Mouse (Mus musculus) retina, embryonic 14.5 days (tissue): ENCODE results near the gene Clk3.

Experiments used
- DNase-seq: peaks from one replicate; pipeline ENCODE4 v3.0.0-alpha.2; 2015; ENCODE audit warnings: low spot score

Gene Clk3

DNA sequence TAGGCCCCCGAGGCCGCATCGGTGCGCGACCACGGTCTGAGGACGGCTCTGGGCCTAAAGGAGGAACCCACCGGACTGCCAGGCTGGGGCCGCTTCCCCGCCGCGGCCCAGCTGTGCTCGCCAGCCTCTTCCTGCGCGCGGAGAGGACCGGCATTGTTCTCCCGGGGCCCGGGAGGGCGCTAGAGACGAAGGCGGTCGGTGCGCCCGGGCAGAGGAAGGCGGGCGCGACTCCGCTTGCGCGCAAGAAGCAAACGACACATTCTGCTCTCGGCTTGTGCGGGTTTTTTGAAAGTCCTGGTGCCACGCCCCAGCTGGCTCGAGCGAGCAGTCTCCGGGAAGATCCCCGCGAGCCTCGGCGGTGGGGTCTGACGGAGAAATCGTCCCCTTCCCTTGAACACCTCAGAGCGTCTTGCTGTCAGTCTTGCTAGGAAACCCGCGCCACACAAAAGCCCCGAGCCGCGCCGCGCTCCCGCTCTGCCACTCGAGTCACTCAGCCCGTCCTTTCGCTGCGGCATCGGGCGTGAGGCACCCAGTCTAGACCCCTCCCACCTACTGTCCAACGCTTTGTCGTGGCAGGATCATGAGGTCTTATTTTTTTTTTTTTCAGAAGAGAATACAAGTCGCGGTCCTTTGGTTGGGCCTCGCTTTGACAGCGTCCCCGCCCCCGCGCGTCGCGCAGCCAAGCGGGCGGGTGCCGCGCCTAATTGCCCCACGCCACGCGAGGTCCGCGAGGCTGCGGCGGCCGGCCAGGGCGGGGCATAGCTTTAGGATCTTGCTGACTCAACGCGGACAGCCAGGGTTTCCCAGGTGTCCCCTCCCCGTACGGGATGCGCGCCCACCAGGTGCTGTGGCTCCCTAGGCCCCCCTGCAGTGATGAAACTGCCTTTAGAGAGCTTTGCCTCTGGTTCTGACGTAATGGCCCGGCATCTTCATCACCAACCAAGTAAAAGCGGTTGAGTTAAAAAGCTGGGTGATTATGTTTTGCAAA lies at the start of gene Clk3:
Clk3 (minus strand) TSS at position 497 of the 988 bp plus-strand sequence.
- peak; percentile 70 for DNase-seq

GRCm38 (mm10) chr9:57814866-57815265 lies 49.2 kb upstream of the Clk3 start:
- no peak for DNase-seq

- no peak for DNase-seq
Observed at GRCm38 (mm10) chr9:57814014-57814413, 48.4 kb upstream of the Clk3 start.

DNA sequence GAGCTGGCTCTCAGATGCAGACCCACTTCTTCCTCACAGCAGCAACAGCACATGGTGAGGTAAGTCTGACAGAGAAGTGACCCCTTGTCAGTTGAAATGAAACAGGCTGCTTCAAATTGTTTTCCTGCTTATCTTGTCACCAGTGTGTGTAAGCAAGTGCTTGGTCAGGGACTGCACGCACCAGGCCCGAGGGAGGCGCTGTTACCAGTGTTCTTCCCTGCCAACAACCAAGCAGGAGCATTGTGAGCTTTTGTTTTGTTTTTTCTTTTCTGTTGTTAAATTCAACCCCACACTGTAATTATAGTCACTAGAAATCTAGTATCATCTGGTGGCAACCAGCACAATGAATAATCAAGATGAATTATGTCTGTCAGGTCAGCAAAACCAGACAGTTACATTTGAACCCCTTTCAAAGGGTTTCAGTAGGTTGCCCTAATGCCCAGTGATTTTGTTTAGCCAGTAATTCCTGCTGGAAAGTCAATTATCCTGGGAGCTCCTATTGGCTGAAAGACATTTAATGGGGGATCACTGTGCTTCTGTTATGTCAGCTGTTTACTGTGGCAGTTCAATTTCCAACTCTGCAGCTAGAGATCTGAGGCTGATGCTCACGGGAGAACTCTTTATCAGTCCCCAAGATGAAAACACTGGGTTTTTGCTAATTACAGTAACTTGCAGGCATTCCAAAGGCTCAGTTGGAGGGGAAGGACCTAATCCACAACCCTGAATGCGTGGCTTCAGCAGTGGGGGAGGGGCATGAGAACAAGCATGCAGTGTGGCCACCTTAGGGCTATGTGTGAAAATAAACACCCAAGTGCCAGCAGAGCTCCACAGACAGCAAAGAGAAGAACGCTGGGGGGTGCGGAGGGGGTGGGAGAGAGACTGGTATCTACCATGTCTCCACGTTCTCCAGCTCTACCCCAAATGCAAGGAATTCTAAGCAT lies 46.4 kb upstream of the Clk3 start:
- DNase-seq, result no peak

- DNase-seq, result no peak
Observed at GRCm38 (mm10) chr9:57810691-57811090, 45.0 kb upstream of the Clk3 start.

DNA sequence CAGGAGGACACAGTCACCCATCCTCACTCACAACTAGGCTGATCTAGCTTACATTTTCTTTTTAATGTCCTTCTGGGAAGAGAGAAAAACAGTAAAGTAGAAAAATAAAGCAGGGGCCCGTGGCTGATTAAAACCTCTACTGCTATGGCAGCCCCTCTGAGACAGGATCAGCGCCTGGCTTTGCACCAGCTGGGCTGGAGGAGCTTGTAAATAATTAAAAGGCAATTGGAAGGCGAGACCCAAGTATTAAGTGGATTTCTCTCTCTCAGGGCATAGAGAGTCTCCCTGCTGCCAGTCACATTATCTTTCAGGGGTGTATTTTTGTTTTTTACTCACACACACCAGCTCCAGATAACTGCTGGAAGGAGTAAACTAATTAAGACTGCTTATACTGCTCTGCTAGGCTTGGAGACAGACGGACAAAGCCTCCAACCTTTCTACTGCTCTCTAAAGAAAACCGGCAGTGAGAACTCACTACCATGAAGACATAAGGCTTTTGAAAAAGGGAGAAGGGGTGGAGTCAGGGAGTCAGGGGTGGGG lies 43.2 kb upstream of the Clk3 start:
- peak; percentile 59 for DNase-seq

DNA sequence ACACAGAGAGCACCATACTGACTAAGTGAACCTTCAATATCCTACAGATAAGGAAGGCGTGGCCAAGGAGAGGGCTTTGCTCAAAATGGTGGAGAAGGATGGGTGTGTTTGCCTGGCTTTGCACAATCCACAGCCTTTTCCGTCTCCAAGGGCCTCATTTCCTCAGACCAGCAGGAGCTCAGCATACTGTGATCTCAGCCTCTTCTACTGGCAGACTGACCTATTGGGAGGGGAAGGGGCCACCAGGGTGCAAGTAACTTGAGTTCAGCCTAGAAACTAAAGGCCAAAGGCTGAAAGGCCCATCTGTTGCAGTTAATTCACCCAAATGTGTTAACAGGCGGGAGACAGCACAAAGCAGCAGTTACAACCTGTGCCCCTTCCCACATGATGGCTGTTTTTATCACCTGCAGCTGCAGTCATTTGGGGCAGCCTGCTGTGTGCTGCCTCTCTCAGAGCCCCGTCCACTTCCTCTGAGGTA lies 41.6 kb upstream of the Clk3 start:
- no peak for DNase-seq

DNA sequence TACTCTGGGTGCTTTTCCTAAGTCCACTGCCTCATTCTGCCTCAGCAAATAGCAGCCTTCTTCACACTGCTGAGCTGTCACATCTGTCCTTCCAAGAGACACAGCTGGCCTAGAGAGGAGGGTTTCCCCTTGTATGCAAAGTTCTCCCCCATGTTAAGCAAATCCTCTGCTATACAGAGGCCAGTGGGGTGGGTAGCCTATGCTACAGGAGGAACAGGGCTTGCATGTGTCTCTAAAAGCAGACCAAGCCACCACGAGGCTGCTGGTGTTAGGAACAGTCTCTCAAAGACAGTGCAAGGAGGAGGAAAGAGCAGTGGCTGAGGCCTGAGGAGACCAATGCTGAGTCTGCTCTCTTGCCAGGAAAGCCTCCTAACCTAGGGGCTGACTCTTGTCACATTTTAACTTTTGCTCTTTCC lies 40.4 kb upstream of the Clk3 start:
- DNase-seq, result no peak

- DNase-seq, result no peak
Observed at GRCm38 (mm10) chr9:57805087-57805737, 39.6 kb upstream of the Clk3 start.

DNA sequence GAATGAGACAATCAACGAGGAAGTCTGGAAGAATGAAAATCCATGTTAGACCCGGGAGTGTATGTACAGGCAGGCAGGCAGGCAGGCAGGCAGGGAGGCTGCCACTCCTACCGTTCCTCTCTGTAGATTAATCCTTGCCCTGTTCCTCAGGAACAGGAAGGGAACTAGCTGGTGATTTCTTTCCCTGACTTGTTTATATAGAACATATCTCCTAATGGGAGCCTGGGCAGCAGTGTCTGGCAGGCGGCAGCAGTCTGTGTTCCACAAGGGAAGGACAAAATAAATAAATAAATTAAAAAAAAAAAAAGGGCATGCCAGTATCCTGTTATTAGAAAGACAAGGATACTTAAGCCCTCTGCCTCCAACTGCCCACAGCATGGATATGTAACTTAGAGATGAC lies 38.2 kb upstream of the Clk3 start:
- no peak for DNase-seq

GRCm38 (mm10) chr9:57803047-57803446 lies 37.4 kb upstream of the Clk3 start:
- no peak for DNase-seq

DNA sequence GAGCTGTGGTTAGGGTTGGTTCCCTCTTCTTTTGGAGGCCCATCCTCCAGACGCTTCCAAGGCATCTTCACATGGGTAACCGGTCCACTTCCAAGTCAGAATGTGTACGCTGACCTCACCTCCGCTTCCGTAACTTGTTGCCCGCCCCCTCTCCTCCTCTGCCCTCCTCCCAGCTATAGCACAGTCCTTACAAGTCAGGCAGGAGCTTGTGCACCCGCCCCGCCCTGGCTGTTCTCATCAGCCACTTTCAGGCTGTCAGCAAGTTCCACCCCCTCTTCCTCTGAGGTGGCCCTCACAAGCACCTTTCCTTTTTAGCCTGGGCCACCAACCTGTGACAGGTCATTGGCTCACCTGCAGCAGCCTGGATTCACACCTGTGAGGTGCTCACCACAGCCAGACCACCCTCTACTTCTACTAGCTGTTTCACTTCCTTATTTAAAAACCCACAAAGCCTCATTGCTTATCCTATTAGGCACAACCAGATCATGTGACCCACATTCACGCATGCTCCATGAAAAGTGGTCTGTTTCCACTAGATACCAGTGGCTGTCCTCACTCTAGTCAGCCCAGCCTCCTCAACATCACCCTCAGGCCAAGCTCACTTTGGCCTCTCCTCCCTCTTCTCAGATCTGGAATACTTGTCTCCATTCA lies 34.8 kb upstream of the Clk3 start:
- DNase-seq, result no peak

- DNase-seq, result peak; percentile 51
Observed at GRCm38 (mm10) chr9:57798725-57799253, 33.1 kb upstream of the Clk3 start.

GRCm38 (mm10) chr9:57797456-57797855 lies 31.8 kb upstream of the Clk3 start:
- DNase-seq, result no peak

GRCm38 (mm10) chr9:57789733-57790132 lies 24.1 kb upstream of the Clk3 start:
- no peak for DNase-seq

DNA sequence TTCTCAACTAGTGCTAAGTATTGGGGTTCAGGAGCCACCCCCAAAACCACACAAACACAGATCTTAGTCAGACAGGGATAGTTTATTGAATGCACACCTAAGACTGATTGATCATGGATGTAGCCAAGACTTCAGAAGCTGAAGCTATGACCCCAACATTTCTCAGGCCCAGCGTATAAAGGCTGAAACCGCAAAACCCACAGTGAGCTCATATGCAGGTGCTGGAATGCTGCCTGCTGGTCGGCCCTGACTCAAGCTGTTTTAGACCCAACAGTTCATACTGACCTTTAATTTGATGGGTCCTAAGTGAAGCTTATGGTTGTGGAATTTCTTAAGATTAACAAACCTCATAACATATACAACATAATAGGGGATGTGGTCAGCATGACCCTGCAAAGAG lies 17.0 kb upstream of the Clk3 start:
- no peak for DNase-seq

GRCm38 (mm10) chr9:57775736-57776135 lies 10.1 kb upstream of the Clk3 start:
- DNase-seq, result peak; percentile 37

- no peak for DNase-seq
Observed at GRCm38 (mm10) chr9:57775026-57775425, 9.4 kb upstream of the Clk3 start.

DNA sequence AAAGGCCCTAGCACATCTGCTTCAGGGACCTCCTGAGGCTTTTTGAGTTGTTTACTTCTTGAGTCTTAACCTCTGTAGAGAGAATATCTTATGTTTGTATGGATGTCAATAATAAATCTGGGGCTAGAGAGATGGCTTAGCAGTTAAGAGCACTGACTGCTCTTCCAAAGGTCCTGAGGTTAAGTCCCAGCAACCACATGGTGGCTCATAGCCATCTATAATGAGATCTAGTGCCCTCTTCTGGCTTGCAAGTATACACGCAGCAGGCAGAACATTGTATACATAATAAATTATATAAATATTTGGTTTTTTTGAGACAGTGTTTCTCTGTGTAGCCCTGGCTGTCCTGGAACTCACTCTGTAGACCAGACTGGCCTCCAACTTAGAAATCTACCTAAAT lies 8.5 kb upstream of the Clk3 start:
- peak; percentile 50 for DNase-seq

DNA sequence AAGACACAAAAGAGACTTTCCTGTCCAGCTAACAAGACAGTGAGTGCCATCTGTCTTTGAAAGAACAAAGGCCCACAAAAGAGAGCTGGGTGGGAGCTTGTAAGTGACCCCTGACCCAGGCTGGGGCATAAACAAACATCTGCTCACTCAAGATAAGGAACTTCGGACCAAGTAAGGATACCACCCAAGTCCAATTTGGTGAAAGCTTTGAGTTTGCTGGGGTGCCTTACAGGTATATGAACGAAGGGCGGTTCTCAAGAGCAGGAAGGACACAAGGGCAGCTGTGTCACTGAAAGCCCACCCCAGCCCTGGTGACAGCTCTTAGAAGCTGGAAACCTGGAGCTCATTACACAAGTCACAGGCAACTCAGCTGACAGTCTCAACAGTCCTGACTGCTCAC lies 8.1 kb upstream of the Clk3 start:
- no peak for DNase-seq

GRCm38 (mm10) chr9:57770836-57771235 lies 5.2 kb upstream of the Clk3 start:
- DNase-seq, result no peak
